Mouse (Mus musculus): ENCODE data around the gene Arhgef26.
A peak's percentile ranks its signal among the peaks of the same experiment; 100 is the strongest.

The Arhgef26 gene

GRCm38 (mm10) chr3:62449871-62450496, 111.8 kb downstream of the Arhgef26 start:
- no peak for DNase-seq (ENCODE audit: low read depth, low spot score)

GRCm38 (mm10) chr3:62452961-62453360, 114.8 kb downstream of the Arhgef26 start:
- DNase-seq (ENCODE audit: low read depth, low spot score) = no peak

GRCm38 (mm10) chr3:62454096-62454495, 116.0 kb downstream of the Arhgef26 start:
- no peak for DNase-seq (ENCODE audit: low read depth, low spot score)

- DNase-seq (ENCODE audit: low read depth, low spot score) = no peak
Observed at GRCm38 (mm10) chr3:62455854-62456253, 117.7 kb downstream of the Arhgef26 start.

GRCm38 (mm10) chr3:62458284-62459013, 120.3 kb downstream of the Arhgef26 start:
- no peak for DNase-seq (ENCODE audit: low read depth, low spot score)

GRCm38 (mm10) chr3:62459483-62459882, 121.3 kb downstream of the Arhgef26 start:
- no peak for DNase-seq (ENCODE audit: low read depth, low spot score)

GRCm38 (mm10) chr3:62464276-62464675, 126.1 kb downstream of the Arhgef26 start:
- DNase-seq (ENCODE audit: low read depth, low spot score) = no peak

- no peak for DNase-seq (ENCODE audit: low read depth, low spot score)
Observed at GRCm38 (mm10) chr3:62470179-62470578, 132.0 kb downstream of the Arhgef26 start.

GRCm38 (mm10) chr3:62484340-62484739, 146.2 kb downstream of the Arhgef26 start:
- DNase-seq (ENCODE audit: low read depth, low spot score) = no peak

GRCm38 (mm10) chr3:62492568-62492967, 154.4 kb downstream of the Arhgef26 start:
- no peak for DNase-seq (ENCODE audit: low read depth, low spot score)

GRCm38 (mm10) chr3:62499327-62499726, 161.2 kb downstream of the Arhgef26 start:
- DNase-seq (ENCODE audit: low read depth, low spot score) = no peak

GRCm38 (mm10) chr3:62505166-62505900, 167.2 kb downstream of the Arhgef26 start:
- no peak for DNase-seq (ENCODE audit: low read depth, low spot score)

GRCm38 (mm10) chr3:62506488-62507205, 168.5 kb downstream of the Arhgef26 start, which contains the start of gene Dhx36:
TSS of gene Dhx36 (minus strand) at chr3:62507004.
- peak; percentile 81 for DNase-seq (ENCODE audit: low read depth, low spot score)

GRCm38 (mm10) chr3:62507206-62507647, 169.1 kb downstream of the Arhgef26 start:
- DNase-seq (ENCODE audit: low read depth, low spot score) = no peak
